Mouse (Mus musculus) frontal cortex, postnatal 36 days (tissue): ENCODE results near the gene Parvb.
A peak's percentile ranks its signal among the peaks of the same experiment; 100 is the strongest.
"Not testable (repeated sequence)": the region's sequence is repeated elsewhere in the genome, so short reads cannot be mapped to it uniquely, and the experiment has no call there.

Experiments used
- DNase-seq, 2 experiments: peaks; one replicate each; pipeline ENCODE4 v3.0.0; 2022; ENCODE audit warnings: low spot score in 2 of 2

The Parvb gene

DNA sequence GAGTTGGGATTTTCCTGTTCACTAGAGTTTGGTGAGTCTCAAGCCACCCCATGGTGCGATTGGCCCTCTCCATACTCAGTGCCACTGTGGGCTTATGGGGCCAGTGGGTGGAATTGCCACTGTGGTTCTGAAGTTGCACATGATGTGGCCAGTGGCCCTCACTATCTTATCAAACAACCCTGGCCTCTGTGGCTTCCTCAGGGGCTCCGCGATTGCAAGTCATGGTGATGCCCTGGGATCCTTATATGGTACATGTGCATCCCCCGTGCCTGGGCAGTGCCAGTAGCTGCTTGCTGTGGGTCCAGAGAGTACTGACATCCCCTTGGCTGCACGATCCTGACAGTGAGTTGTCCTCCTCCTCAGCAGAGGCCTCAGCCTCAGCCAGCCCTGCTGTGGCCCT lies 25.0 kb downstream of the Parvb start:
- DNase-seq, result no peak

DNA sequence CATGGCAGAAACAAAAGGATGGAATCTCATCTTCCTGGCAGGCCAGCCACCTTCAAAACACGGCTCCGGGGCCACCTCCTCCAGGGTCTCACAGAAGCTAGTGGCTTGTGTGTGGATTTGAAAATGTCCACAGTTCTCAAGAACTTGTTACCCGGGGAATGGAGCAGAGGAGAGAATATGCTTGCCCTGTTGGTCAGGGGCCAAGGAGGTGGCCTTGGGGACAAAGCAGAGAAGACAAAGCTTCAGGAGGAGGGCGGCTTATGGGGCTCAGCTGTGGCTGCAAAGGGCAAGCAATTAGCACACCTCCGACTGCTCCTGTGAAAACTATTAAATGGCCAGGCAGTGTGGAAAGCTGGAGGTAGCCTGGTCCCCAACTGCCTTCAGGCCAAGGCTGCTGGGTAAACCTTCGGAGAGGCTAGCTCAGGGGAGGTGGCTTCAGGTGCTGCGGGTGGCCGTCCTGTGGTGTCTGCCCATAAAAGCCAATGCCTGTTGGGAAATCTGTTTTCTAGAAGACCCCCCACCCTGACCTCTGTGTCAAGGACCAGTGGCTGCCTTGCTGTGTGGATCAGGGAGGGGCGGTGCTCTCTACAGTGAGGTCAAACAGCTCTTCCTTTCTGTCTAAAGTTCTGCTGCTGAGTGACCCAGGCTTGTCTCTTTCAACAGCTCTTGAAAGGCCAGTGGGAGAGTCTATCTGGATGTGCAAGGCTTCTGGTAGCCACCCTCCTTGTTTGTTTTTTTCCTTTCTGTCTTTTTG lies 26.9 kb downstream of the Parvb start:
- DNase-seq, result no peak

DNA sequence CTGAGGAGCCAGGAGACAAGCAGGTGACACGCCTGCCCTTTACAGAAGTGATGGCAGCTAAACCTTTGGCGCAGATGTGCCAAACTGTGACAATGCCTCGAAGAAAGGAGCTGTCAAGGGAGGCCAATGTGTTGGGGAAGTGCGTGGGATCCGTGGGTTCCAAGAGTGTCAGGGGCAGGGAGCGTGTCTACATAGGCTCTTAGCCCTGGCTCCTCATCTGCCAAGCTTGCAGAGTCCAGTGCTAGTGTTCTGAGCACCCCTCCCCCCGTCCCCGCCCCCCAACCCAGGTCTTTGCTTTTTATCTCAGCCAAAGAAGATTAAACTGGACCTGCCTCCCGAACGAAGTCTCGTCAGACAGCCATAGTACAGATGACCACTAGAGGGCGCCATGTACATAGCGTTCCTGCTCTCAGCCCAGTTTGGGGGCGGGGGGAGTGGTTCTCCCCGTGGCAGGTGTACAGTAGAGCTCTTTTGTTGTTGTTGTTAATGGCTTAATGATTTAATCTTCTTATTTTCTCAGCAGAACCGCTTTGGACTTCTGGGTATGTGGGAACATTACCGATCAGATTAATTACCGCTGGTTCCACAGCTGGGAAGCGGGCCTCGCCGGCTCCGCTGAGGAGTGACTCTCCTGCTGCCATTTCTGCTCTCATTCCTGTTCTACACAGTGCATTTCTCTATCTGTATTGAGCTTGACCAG lies 28.4 kb downstream of the Parvb start:
- peak; percentile 74 to 84 for DNase-seq

DNA sequence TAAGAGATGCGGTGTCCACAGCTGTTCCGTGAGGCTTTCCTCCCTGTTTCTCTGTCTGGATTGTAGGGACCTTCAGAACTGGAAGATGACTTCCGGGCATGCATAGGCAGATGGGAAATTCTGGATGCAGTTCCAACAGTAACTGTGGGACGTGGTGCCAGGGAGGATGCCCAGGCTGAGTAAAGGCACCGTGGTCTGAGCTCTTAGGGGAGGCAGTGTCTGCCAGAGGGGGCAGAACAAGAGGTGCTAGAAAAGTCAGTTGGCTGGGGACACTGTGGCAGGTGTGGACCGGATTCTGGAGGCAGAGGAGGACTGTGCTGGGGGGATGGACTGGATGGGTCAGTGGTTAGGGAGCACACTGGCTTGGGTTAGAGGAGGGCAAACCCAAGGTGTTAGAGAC lies 30.8 kb downstream of the Parvb start:
- no peak for DNase-seq

DNA sequence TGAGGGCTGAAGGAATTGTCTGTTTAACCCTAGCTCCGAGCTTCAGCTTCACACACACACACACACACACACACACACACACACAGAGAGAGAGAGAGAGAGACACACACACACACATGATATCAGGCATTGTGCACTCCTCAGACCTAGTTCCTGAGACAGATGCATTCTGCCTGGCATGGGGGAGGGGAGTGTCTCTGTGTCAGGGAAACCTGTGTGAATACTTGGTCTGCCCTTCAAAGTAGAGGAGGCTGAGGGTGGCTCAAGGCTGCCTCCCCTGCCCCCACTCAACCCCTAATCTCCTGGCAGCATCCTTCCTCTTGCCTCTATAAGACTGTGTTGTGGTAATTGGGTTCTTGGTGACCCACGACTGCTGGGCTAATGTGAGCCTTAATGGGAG lies 31.7 kb downstream of the Parvb start:
- no peak for DNase-seq

DNA sequence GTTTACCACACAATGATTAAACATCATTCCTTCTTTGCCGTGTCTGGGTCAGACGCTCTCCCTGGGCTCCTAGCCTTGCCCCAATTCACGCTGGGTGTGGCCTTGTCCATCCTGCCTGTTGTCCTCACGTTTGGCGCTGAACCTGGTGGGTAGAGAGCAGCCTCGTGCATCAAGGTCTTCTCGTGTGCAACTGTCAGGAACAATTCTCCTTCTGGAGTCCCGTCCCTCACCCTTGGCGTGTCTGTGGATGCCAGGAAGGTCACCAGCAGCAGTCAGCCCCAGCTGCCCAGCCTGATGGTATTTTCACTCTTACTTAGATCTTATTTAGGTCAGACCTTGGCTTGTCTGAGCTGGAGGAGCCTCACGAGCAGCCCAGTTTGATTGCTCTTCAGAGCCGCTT lies 33.3 kb downstream of the Parvb start:
- no peak for DNase-seq

DNA sequence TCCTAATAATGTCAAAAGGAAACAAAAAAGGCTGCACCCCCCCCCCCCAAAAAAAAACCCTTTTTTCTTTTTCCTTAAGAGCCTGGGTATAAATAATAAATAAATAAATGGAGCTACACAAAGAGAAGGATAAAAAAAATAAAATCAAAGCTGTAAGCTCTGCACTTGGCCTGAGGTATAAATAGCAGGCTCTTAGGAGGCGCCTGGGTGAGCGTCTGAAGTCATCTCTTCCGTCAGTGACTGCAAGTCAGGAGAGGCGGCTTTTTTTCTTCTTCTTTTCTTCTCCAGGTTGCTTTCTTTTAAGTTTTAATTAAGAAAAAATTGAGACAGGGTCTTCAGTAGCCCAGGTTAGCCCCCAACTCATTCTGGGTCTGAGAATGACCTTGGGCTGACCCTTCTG lies 34.4 kb downstream of the Parvb start:
- DNase-seq, result no peak

DNA sequence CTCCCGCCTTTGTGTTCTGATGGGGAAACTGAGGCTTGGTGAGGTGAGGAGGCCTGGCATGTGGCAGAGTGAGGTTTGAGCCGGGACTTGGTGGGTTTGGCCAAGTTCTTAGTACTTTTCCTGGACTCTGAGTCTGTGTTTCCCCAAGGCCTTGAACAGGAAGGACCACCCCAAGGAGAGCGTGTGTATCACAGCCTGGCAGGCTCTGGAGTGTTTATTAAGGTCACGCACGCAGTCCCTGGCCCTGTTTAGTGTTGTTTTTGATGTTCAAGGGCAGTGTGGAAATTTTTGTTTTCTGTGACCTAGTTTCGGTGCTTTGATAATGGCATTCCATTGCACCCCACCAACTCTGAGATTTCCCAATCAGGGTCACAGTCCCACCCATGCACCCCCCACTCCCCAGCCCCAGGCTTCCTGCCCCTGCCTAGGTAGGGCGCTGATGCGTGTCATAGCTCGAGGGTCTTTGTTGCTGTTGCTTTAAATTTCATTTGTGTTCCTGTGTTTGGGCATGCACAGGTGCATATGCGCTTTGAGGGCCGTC lies 35.9 kb downstream of the Parvb start:
- DNase-seq, result no peak

DNA sequence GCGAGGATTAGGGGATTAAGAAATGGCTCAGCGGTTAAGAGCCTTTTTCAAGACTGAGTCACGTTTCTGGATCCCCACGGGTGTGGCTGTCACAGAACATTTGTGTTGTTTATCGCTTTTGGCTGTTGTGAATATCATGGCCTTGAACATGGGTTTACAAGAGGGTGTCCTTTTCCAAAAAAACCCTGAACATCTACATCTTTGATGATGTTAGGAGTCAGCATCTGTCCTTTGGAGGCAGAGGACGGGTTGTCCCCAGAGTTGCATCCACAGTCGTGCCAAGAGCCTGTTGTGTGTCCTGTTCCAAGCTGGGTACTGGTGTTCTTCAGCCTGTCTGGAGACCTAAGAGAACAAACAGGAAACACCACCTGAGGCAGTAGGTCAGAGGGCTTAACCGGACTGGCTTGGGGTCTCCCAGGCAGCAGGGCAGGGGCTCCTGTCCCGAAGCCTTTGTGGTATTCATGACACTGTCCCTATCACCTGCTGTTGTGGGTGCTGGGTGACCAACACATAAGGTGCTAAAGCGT lies 37.3 kb downstream of the Parvb start:
- no peak for DNase-seq

DNA sequence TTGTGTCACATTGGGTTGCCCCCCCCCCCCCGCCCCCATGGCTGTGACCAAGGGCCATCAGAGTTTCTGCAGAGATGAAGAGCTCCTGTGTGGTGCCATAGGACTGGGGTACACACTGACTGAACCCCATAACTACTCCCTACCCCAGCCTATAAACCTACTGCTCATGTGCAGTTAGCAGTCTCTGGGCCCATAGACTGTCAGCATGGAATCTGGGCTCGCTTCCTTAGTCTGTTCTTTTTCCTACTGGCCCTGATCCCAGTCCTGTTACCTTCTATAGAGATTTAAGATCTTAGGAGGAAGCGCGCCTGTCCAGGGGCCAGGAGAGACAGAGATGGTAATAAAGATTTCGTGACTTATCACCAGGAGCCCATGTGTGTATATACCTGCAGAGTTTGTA lies 38.2 kb downstream of the Parvb start:
- DNase-seq, result peak in 1 of 2 experiments; percentile 15

DNA sequence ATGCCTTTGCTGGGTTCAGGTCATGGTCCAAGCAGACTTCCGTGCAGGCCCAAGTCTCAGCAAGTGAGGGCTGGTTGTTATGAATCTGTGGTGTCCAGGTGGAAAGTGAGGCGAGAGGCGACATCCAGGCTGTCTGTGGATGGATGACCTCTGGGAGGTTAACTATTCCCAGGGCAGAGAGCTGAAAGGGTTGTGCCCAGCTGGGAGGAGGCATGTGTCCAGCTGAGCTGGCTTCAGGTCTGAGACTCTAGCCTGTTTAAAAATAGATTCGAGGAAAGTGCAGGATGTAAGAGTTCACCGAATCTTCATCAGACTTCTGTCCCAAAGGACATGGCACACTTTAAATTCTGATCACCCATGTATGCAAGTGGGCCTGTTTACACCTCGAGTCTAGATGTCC lies 38.6 kb downstream of the Parvb start:
- DNase-seq, result no peak

DNA sequence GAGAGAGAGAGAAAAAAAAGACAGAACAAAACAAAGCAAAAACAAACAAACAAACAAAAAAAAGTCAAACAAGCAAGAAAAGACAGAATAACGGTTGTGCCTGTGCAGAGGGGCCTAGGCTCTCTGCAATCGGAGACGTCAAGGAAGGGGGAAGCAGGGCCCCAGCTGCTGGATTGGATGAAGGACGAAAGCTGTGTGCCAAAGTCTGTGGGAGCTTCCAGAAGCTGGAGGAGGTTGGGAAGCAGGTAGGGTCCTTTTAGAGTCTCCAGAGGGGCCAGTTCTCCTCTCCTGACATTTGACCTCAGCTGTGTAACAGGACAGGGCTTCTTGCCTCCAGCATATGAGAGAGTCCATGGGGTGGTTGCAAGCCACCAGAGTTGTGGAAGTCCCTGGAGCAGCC lies 44.2 kb downstream of the Parvb start:
- no peak for DNase-seq

DNA sequence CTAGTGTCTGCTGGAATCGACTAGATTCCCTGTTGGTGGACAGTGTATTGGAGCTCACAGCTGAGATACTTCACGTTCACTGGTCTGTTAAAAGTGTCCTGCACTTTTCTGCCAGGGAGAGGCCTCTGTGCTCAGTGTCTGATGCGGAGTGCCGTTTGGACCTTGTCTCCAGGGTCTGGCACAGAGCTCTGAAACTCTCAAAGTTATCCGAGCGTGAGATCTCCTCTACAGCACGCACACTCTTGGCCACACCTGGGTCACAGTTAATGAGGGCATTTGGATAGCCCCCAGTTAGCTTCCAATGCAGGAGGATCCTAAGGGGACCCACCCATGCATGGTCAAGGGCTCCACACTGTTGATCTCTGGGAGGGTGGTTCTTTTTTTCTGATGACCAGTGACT lies 46.2 kb downstream of the Parvb start:
- no peak for DNase-seq

DNA sequence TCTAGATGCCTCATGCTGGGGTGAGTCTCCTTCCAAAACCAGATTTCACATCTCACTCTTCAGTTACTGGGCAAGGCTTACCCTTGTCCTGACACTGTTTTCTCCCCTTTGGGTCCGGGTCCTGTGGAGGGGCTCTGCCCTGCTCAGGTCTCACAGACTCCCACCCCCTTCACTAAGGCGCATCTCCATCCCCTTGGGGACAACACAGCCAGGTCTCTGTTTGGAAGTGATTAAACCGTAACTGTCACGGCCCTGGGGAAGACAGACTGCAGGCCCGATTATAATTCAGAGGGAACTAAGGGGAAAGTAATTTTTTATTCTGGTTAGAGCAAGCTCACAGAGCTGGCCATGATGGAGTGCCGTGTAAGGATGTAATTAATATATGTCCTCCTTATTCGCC lies 46.8 kb downstream of the Parvb start:
- DNase-seq, result no peak

DNA sequence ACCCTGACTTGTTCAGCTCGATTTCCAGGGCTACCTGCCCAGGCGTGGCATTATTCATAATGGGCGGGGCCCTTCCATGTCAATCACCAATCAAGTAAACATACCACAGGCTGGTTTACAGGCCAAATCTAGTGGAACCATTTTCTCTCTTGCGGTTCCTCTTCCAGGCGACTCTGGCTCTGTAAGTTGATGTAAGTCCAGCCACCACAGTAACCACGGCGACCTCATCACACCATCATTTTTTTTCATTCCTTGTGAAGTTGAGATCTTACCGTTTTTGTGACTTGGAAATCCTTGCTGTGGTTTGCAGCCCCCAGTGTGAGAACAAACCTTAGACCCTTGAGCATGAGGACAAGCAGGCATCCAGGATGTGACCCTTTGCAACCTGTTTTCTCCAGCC lies 48.5 kb downstream of the Parvb start:
- DNase-seq, result no peak

DNA sequence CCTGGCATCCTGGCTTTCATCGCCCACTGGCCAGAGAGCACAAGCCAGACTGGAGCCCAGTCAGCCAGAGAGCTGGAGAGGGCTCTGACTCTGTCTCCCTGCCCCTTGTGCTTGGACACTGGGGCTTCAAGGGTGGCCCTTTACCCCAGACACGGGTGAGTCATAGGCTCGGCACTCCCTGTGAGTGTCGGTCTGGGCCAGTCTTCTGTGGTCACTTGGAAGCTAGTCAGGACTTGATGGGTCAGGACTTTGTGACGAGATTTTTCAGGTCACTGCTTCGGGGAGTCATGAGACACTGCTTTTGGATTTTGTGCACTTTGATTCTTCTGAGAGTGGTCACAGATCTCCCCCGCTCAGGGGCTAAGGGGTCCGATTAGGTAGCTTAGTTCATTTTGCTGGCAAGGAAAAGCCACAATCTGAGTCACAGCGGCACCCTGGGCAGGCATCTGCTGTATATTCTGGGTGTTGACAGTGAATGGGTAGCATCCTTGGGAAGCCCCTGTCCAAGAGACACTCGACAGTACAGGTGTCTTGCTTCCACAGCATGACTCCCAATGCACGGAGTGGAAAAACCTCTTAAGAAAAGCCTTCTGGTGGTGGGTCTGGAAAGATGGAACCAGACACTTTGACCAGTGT lies 49.0 kb downstream of the Parvb start:
- no peak for DNase-seq

DNA sequence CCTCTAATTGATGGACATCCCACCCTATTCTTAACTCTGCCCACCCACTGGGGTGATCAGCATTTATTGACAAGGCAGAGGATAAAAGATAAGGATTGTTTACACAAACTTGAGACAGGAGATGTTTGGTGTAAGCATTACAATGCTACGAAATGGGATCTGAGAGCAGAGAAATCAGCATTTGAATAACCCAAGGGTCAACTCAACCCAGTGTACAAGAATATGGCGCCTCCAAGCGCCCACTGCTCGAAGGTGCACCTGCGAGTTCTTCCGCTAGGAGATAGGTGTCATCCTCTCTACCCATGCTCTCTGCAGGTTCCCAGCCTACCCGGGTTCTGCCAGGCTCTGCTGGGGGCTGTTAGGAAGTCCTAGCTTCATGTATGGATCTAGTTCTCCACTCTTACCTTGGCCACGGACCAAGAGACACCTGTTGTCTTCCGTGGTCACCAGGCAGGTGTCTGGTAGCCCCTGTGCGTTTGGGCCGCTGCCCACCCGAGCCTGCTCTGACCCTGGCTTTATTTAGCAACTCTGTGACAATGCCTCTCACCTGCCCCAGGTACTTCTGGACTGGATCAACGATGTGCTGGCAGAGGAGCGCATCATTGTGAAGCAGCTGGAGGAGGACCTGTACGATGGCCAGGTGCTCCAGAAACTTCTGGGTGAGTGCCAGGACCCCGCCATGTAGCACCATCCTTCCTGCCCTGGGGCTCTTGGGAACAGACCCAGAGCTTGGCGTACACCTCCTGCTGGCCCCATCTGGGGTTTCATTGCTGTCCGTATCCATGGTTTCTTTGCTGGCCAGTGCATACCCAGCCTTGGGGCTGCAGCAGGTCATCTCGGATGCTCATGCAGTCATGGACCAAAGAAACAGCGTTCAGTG lies 50.6 kb downstream of the Parvb start:
- no peak for DNase-seq

DNA sequence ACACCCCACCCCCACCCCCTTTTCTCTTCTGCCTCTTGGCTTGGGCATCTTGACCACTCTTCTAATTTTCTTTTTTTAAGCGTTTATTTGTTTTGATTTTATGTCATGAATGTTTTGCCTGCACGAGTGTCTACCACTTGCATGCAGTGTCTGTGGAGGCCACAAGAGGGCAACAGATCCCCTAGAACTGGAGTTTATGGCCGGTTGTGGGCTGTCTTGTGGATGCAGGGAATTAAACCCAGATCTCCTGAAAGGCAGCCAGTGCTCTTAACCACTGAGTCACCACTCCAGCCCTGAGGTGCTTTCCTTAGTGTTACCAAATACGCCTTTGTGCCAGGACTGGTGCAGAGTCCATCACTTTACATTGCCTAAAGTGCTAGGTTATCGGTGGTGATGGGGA lies 52.2 kb downstream of the Parvb start:
- peak in 1 of 2 experiments; percentile 49 for DNase-seq

DNA sequence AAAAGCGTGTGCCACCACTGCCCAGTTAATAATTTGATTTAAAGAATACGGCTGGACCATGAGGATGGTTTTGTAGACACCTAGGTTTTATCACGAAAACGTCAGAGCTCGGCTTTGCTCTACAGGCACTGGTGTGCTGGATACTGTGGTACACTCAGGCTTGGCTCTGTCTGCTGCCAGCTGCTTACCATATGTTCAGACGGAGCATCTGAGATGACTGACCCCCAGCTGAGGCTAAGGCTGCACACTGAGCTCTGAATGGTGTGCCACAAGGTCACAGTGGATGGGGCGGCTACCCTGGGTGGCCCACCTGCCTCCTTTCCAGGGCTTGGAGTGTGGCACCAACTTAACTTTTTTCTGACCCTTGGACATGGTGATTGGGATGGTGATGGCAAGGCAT lies 53.6 kb downstream of the Parvb start:
- no peak for DNase-seq

DNA sequence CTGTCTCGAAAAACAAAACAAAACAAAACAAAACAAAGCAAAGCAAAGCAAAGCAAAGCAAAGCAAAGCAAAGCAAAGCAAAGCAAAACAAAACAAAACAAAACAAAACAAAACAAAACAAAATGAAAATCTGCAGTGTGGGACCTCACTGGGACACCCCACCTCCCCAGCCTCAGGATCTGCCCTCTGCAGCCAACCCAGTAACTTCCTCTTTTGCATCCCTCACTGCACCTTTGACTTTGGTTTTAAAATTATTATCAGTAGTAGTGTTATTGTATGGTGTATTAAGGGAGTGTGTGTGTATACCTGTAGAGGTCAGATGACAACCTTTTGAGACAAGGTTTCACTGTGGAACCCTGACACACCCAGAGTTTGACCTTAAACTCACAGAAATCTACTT lies 57.1 kb downstream of the Parvb start:
- DNase-seq, result not testable (repeated sequence)

DNA sequence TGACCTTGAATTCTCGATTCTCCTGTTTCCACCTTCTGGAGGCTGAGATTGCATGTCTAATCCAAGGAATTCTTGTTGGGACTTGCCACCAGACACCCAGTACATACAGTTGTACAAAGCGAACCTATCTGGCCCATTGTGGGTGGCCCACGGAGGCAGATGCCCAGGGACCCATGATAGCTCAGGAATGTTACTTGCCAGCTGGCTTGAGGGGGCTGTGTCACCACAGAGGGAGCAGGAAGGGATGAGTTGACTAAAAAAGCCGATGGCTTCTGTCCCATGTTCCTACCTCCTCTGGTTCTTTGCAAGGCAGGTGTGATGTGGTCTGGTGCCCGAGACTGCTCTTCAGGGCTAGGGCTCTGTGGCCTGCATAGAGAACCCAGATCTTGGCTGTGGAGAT lies 59.3 kb downstream of the Parvb start:
- no peak for DNase-seq

DNA sequence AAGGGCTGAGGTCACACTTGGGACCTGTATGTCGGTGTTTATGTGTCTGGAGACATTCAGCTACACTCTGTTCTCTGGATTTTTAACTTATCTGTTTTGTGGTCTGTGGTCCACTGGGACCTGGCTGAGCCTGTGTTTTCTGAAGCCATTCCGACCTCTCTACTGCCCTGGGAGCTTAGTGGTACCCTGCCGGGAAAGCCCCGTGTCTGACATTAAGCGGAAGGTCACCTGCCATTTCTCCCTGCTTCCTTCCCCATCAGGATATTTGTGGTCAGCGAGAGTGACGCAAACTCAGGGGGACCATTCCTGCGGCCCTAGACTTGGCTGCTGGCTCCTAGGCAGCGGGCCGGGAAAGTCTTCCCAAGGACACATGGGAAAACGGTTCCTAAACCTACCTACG lies 61.7 kb downstream of the Parvb start:
- no peak for DNase-seq
